Mouse (Mus musculus): Measurements from ENCODE around the gene 4430402I18Rik.

GRCm38 (mm10) chr19:28963513-28963841 is 4.1 kb downstream of the 4430402I18Rik start:
- TF ChIP-seq CTCF (IDR thresholded peaks at IDR 0.05; ENCODE audit: low read depth, low read length): no peak
- TF ChIP-seq POLR2A (IDR thresholded peaks at IDR 0.05; ENCODE audit: insufficient read depth, low read length): no peak
- no peak for TF ChIP-seq EP300 (IDR thresholded peaks at IDR 0.05; ENCODE audit: insufficient read depth, low read depth, low read length)

Measured in ES-Bruce4 (cell line).